Mouse (Mus musculus): Measurements from ENCODE around the gene Cers6. TPM values are rescaled to one million over a fixed set of nuclear protein-coding genes. Genes with fewer than 3 reads are reported as not detected.

The Cers6 gene
- total RNA-seq, 2 experiments from 2014 or later = 64.6 to 74.1 TPM

GRCm38 (mm10) chr2:69104511-69105145 is 243.4 kb downstream of the Cers6 start:
- DNase-seq (ENCODE audit: low spot score in 2 of 2) = peak in 1 of 2 experiments; percentile 53

- DNase-seq (ENCODE audit: low spot score in 2 of 2) = no peak
Observed at GRCm38 (mm10) chr2:69109246-69109645, 248.0 kb downstream of the Cers6 start.

- peak in 1 of 2 experiments; percentile 12 for DNase-seq (ENCODE audit: low spot score in 2 of 2)
Observed at GRCm38 (mm10) chr2:69109710-69110109, 248.5 kb downstream of the Cers6 start.

GRCm38 (mm10) chr2:69112609-69113008 is 251.4 kb downstream of the Cers6 start:
- no peak for DNase-seq (ENCODE audit: low spot score in 2 of 2)

- DNase-seq (ENCODE audit: low spot score in 2 of 2) = no peak
Observed at GRCm38 (mm10) chr2:69113829-69114547, 252.7 kb downstream of the Cers6 start.

GRCm38 (mm10) chr2:69115921-69116320 is 254.7 kb downstream of the Cers6 start:
- no peak for DNase-seq (ENCODE audit: low spot score in 2 of 2)

- DNase-seq (ENCODE audit: low spot score in 2 of 2) = no peak
Observed at GRCm38 (mm10) chr2:69116767-69117166, 255.5 kb downstream of the Cers6 start.

GRCm38 (mm10) chr2:69118994-69119393 is 257.8 kb downstream of the Cers6 start:
- no peak for DNase-seq (ENCODE audit: low spot score in 2 of 2)

GRCm38 (mm10) chr2:69119718-69120117 is 258.5 kb downstream of the Cers6 start:
- DNase-seq (ENCODE audit: low spot score in 2 of 2) = no peak

GRCm38 (mm10) chr2:69121681-69122080 is 260.4 kb downstream of the Cers6 start:
- no peak for DNase-seq (ENCODE audit: low spot score in 2 of 2)

GRCm38 (mm10) chr2:69125425-69125824 is 264.2 kb downstream of the Cers6 start:
- DNase-seq (ENCODE audit: low spot score in 2 of 2) = no peak

GRCm38 (mm10) chr2:69128321-69128720 is 267.1 kb downstream of the Cers6 start:
- no peak for DNase-seq (ENCODE audit: low spot score in 2 of 2)

GRCm38 (mm10) chr2:69128921-69129395 is 267.7 kb downstream of the Cers6 start:
- DNase-seq (ENCODE audit: low spot score in 2 of 2) = no peak

GRCm38 (mm10) chr2:69129425-69130210 is 268.4 kb downstream of the Cers6 start:
- DNase-seq (ENCODE audit: low spot score in 2 of 2) = no peak

GRCm38 (mm10) chr2:69132046-69132445 is 270.8 kb downstream of the Cers6 start:
- DNase-seq (ENCODE audit: low spot score in 2 of 2) = no peak

GRCm38 (mm10) chr2:69132488-69133040 is 271.3 kb downstream of the Cers6 start:
- no peak for DNase-seq (ENCODE audit: low spot score in 2 of 2)

GRCm38 (mm10) chr2:69134186-69134585 is 272.9 kb downstream of the Cers6 start:
- no peak for DNase-seq (ENCODE audit: low spot score in 2 of 2)

- DNase-seq (ENCODE audit: low spot score in 2 of 2) = no peak
Observed at GRCm38 (mm10) chr2:69134937-69135336, 273.7 kb downstream of the Cers6 start.

- DNase-seq (ENCODE audit: low spot score in 2 of 2) = no peak
Observed at GRCm38 (mm10) chr2:69135661-69136576, 274.7 kb downstream of the Cers6 start, which contains the start of gene Nostrin. TSS of gene Nostrin (plus strand) at chr2:69135800.

GRCm38 (mm10) chr2:69137406-69138084 is 276.3 kb downstream of the Cers6 start:
- no peak for DNase-seq (ENCODE audit: low spot score in 2 of 2)

All from left cerebral cortex, adult 18-20 months (tissue).